Mouse (Mus musculus) neural tube, embryonic 11.5 days (tissue): Measurements from ENCODE around the gene Agpat2. TPM values are rescaled to one million over a fixed set of nuclear protein-coding genes. Genes with fewer than 3 reads are reported as not detected.

Experiments used
- ATAC-seq: fragments of 200-750 bp; cut with Nextera tagmentation; 2 replicates; pipeline ENCODE4 v1.8.0; 2017; ENCODE audit warnings: moderate number of reproducible peaks, mild to moderate bottlenecking, moderate TSS enrichment, moderate library complexity; ENCODE audit not compliant: insufficient read depth, low FRiP score, low TSS enrichment
- DNase-seq: peaks from one replicate; pipeline ENCODE4 v3.0.0-alpha.2; 2015; ENCODE audit warnings: low spot score
- H3K27ac ChIP-seq: fragments of 300-500 bp; sonication (generic); 2 replicates; pipeline ENCODE4 v1.5.1; 2014; ENCODE audit warnings: low read depth, mild to moderate bottlenecking, low read length
- H3K27me3 ChIP-seq: fragments of 300-500 bp; sonication (generic); 2 replicates; pipeline ENCODE4 v1.6.1; 2014; ENCODE audit warnings: mild to moderate bottlenecking, low read length, mixed read lengths; ENCODE audit not compliant: control insufficient read depth, insufficient read depth
- H3K36me3 ChIP-seq: fragments of 300-500 bp; sonication (generic); 2 replicates; pipeline ENCODE4 v1.6.1; 2014; ENCODE audit warnings: mild to moderate bottlenecking, low read length, moderate library complexity, mixed read lengths; ENCODE audit not compliant: control insufficient read depth, insufficient read depth
- H3K4me1 ChIP-seq: fragments of 300-500 bp; sonication (generic); 2 replicates; pipeline ENCODE4 v1.6.1; 2014; ENCODE audit warnings: low read length, mixed read lengths; ENCODE audit not compliant: control insufficient read depth, insufficient read depth
- H3K4me2 ChIP-seq: fragments of 300-500 bp; sonication (generic); 2 replicates; pipeline ENCODE4 v1.6.1; 2014; ENCODE audit warnings: low read depth, mild to moderate bottlenecking, moderate library complexity
- H3K4me3 ChIP-seq: fragments of 300-500 bp; sonication (generic); 2 replicates; pipeline ENCODE4 v1.5.1; 2014; ENCODE audit warnings: low read depth, low read length
- H3K9ac ChIP-seq: fragments of 300-500 bp; sonication (generic); 2 replicates; pipeline ENCODE4 v1.6.1; 2014; ENCODE audit warnings: mild to moderate bottlenecking, low read length
- H3K9me3 ChIP-seq: fragments of 300-500 bp; sonication (generic); 2 replicates; pipeline ENCODE4 v1.6.1; 2016; ENCODE audit warnings: low read length; ENCODE audit not compliant: control insufficient read depth
- WGBS: fragments of 180-500 bp; shearing (Covaris S2); extraction: QIAGEN DNeasy Blood & Tissue Kit; methylation state at CpG from one replicate; pipeline ENCODE4 v1.1.7; 2014; 5-methylcytosine and 5-hydroxymethylcytosine counted together
- polyA plus RNA-seq: library from polyadenylated mRNA; unstranded; fragments of >200 nt; fragmentation: Nextera tagmentation; extraction: Ambion mirVana; gene quantifications from 2 replicates; pipeline ENCODE4 v1.2.1, GENCODE M21; 2014

Gene Agpat2
- polyA plus RNA-seq = 6.8 and 7.5 TPM in 2 replicates

DNA sequence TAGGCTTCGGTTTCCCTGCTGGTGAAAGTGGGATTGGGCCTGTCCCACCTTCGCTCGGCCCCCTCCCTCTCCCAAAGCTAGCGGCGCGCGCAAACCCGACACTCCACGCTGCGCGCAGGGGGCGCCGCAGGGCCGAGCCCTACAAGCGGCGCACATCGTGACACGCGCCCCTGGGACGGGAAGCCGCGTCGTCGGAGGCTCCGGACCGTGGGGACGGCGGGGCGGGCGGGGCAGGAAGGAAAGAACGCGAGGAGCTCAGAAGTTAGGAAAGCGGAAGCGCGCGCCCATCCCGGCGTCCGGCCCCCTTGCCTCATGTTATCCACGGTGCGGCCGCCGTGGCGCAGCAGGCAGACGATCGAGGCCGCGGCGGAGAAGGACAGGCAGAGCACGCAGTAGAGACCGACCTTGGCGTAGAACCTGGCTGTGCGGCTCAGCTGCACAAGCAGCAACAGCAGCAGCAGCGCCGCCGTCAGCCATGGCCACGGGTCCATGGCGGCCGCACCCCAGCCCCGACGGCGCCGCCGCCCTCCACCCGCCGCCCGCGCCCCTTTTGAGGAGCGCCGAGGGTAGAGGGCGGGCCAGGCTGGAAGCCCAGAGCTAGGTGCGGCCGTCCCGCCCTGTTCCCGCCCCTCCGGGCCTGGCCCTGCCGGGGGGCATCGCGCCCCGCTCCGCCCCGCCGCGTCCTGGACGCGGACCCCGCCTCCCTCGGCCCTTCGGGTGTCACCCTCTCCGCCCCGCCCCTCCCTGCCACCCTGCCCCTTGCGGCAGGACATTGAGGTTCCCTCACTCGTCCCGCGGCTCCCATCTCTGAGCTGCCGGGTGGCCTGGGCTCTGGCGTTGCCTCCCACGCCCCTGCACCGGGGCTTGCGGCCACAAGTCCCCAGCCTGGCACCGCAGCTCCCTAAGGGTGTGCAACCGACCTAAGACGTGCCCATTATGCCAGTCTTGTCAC is at the start of gene Agpat2:
TSS of gene Agpat2 (minus strand) at position 698 of the 952 bp plus-strand sequence.
- H3K9ac ChIP-seq = peak within 1 kb of the TSS; percentile 60
- ATAC-seq (peak; percentile 31; the same call in 1 of the 2 replicates), DNase-seq (peak; percentile 69)
- H3K4me3 ChIP-seq = peak within 1 kb of the TSS; percentile 53
- peaks cover 22% of the 10 kb centered on the region for H3K27me3 ChIP-seq
- no peaks in the 10 kb centered on the region for H3K9me3 ChIP-seq
- WGBS = under 1% methylated on average over 91 of the region's 103 CpGs
- no peak within 1 kb of the TSS for H3K27ac ChIP-seq
- H3K4me2 ChIP-seq = peak within 1 kb of the TSS; percentile 81
- peaks cover 7% of the 10 kb centered on the region; the same call in 1 of the 2 replicates for H3K4me1 ChIP-seq
- H3K36me3 ChIP-seq = no peaks in the 10 kb centered on the region

DNA sequence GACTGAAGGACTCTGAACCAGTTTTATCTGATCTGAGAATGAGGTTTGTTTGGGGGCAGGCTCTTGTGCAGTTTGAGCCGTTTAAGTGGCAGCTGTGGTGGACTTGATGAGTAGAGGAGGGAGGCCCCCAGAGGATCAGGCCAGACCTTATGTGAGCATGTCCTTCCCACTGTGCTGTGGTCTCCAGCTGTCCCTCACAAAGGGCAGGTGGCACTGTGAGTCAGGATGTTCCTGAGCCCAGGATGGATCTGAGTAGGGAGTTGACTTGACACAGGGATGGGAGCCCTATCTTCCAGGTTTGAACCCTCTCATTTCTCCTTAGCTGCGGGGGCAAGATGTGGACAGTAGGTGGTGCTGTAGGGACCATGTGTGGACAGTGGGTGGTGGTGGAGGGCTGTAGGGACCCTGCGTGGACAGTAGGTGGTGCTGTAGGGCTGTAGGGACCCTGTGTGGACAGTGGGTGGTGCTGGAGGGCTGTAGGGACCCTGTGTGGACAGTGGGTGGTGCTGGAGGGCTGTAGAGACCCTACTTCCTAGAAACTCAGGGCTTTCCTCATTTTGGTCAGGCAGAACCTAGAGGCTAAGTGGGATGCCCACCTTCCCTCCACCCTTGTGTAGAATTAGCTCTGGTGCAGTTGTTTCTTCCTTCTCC is 42.6 kb upstream of the Agpat2 start:
- H3K9ac ChIP-seq = no peak overlapping the region
- ATAC-seq (peak; percentile 76), DNase-seq (peak; percentile 88)
- no peak overlapping the region for H3K27ac ChIP-seq
- H3K27me3 ChIP-seq = no peaks in the 10 kb centered on the region
- H3K9me3 ChIP-seq = no peaks in the 10 kb centered on the region
- H3K4me1 ChIP-seq = no peaks in the 10 kb centered on the region
- no peaks in the 10 kb centered on the region for H3K36me3 ChIP-seq
- no peak overlapping the region for H3K4me3 ChIP-seq
- H3K4me2 ChIP-seq = no peak overlapping the region
- WGBS = 32% methylated on average over 3 of the region's 3 CpGs

GRCm38 (mm10) chr2:26643942-26644341 is 39.7 kb upstream of the Agpat2 start:
- Histone ChIP-seq H3K4me2 (no peak overlapping the region), H3K4me1 (peaks cover under 1% of the 10 kb centered on the region; the same call in 1 of the 2 replicates), H3K27ac (no peak overlapping the region), H3K36me3 (no peaks in the 10 kb centered on the region), H3K9me3 (no peaks in the 10 kb centered on the region), H3K9ac (no peak overlapping the region), H3K27me3 (no peaks in the 10 kb centered on the region), H3K4me3 (no peak overlapping the region)
- ATAC-seq = no peak
- peak; percentile 59 for DNase-seq
- 48% methylated on average over 2 of the region's 2 CpGs for WGBS

DNA sequence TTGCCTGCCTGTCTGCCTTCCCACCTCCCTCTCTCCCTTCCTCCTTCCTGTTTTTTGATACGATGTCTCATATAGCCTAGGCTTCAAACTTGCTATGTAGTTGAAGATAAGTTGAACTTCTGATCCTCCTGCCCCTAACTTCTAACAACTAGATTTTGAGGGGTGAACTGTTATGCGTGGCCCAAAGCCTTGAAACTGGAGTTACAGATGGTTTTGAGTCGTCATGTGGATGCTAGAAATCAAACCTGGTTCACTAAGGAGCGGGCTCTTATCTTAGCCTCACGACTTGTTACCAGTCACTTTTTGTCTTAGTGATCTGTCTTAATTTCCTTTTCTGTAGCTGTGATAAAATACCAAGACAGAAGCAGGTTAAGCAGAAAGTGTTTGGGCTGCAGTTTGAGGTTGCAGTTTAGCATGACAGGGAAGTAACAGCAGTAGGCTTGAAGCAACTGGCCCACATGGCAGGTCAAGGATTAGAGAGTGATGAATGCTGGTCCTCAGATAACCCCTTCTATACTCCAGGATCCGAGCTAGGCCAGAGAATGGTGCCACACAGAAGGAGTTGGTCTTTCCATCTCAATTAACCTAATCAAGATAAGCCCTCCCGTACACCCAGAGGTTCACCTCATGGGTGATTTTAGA is 36.9 kb upstream of the Agpat2 start:
- Histone ChIP-seq H3K27ac (no peak overlapping the region), H3K4me3 (peak overlapping the region; percentile 2; the same call in 1 of the 2 replicates), H3K4me1 (peaks cover 11% of the 10 kb centered on the region), H3K27me3 (no peaks in the 10 kb centered on the region), H3K9me3 (no peaks in the 10 kb centered on the region), H3K36me3 (peaks cover 7% of the 10 kb centered on the region), H3K9ac (no peak overlapping the region), H3K4me2 (no peak overlapping the region)
- no peak for ATAC-seq
- WGBS = 87% methylated on average over 7 of the region's 7 CpGs
- DNase-seq = no peak

GRCm38 (mm10) chr2:26639838-26640830 is 35.9 kb upstream of the Agpat2 start:
- Histone ChIP-seq H3K9me3 (no peaks in the 10 kb centered on the region), H3K27me3 (no peaks in the 10 kb centered on the region), H3K9ac (peak overlapping the region; percentile 98), H3K36me3 (peaks cover 9% of the 10 kb centered on the region), H3K27ac (peak overlapping the region; percentile 67), H3K4me2 (peak overlapping the region; percentile 52), H3K4me1 (peaks cover 11% of the 10 kb centered on the region), H3K4me3 (peak overlapping the region; percentile 97)
- ATAC-seq = peak; percentile 84
- WGBS = 4% methylated on average over 49 of the region's 49 CpGs
- DNase-seq = peak; percentile 96

- peaks cover 11% of the 10 kb centered on the region for H3K4me1 ChIP-seq
- no peak overlapping the region for H3K27ac ChIP-seq
- peak overlapping the region; percentile 52 for H3K4me2 ChIP-seq
- no peak for ATAC-seq
- peak overlapping the region; percentile 97 for H3K4me3 ChIP-seq
- DNase-seq = peak; percentile 47
- WGBS = 15% methylated on average over 8 of the region's 8 CpGs
- peaks cover 9% of the 10 kb centered on the region for H3K36me3 ChIP-seq
- H3K9ac ChIP-seq = peak overlapping the region; percentile 98
- H3K27me3 ChIP-seq = no peaks in the 10 kb centered on the region
- no peaks in the 10 kb centered on the region for H3K9me3 ChIP-seq
Observed at GRCm38 (mm10) chr2:26639083-26639482, 34.9 kb upstream of the Agpat2 start.

- no peak for DNase-seq
- Histone ChIP-seq H3K36me3 (peaks cover 9% of the 10 kb centered on the region), H3K4me1 (peaks cover 11% of the 10 kb centered on the region), H3K4me3 (peak overlapping the region; percentile 97), H3K4me2 (peak overlapping the region; percentile 52), H3K27ac (no peak overlapping the region), H3K9me3 (no peaks in the 10 kb centered on the region), H3K27me3 (no peaks in the 10 kb centered on the region), H3K9ac (peak overlapping the region; percentile 5; the same call in 1 of the 2 replicates)
- no peak for ATAC-seq
- 77% methylated on average over 5 of the region's 5 CpGs for WGBS
Observed at GRCm38 (mm10) chr2:26638572-26638971, 34.4 kb upstream of the Agpat2 start.
